Mouse (Mus musculus) neutrophil, adult 65 days (primary cell): ENCODE results near the gene Hist1h4n. TPM values are rescaled to one million over a fixed set of nuclear protein-coding genes. Genes with fewer than 3 reads are reported as not detected.

Experiments used
- total RNA-seq: library from RNA; stranded (reverse); gene quantifications from 2 replicates; pipeline ENCODE4 v1.2.4, GENCODE M21; 2023

The Hist1h4n gene
- 196 and 307 TPM in 2 replicates for total RNA-seq

GRCm38 (mm10) chr13:21831418-21832394, at the start of gene Hist1h4n:
Hist1h4n (minus strand) TSS chr13:21832196.

GRCm38 (mm10) chr13:21833461-21833860, 1.5 kb upstream of the Hist1h4n start, which contains the start of the genes Hist1h2ap and Hist1h2br:
Hist1h2ap (minus strand) TSS chr13:21833507.
Hist1h2br (plus strand) TSS chr13:21833743.

GRCm38 (mm10) chr13:21811539-21811938, 20.5 kb downstream of the Hist1h4n start, which contains the start of gene Hist1h4m:
Hist1h4m (plus strand) TSS chr13:21811746.

GRCm38 (mm10) chr13:21810073-21810472, 21.9 kb downstream of the Hist1h4n start, which contains the start of the genes Hist1h2bq and Hist1h2ao:
Hist1h2bq (minus strand) TSS chr13:21810197.
Hist1h2ao (plus strand) TSS chr13:21810465.

GRCm38 (mm10) chr13:21786899-21787629, 44.9 kb downstream of the Hist1h4n start, which contains the start of the genes Hist1h2an and Hist1h2bp:
Hist1h2an (minus strand) TSS chr13:21787218.
Hist1h2bp (plus strand) TSS chr13:21787461.

GRCm38 (mm10) chr13:21783255-21783617, 48.8 kb downstream of the Hist1h4n start, which contains the start of gene Hist1h3i:
Hist1h3i (minus strand) TSS chr13:21783370.

Other genes with a start within 250 kb of the Hist1h4n start
- not detected in 2 replicates for gene Olfr1362, start 218.2 kb downstream of the Hist1h4n start, total RNA-seq
- gene Olfr11, start 189.7 kb downstream of the Hist1h4n start, total RNA-seq, result not detected in 2 replicates
- gene Olfr1361, start 168.8 kb downstream of the Hist1h4n start, total RNA-seq, result not detected in 2 replicates
- not detected in 2 replicates for gene Olfr1360, start 154.8 kb downstream of the Hist1h4n start, total RNA-seq
- gene Olfr1359, start 134.1 kb downstream of the Hist1h4n start, total RNA-seq, result not detected in 2 replicates
- gene Hist1h2bl, start 116.1 kb downstream of the Hist1h4n start, total RNA-seq, result 555 and 664 TPM in 2 replicates
- gene Hist1h2ai, start 115.8 kb downstream of the Hist1h4n start, total RNA-seq, result 246 and 285 TPM in 2 replicates
- 883 and 948 TPM in 2 replicates for gene Hist1h3h, start 114.5 kb downstream of the Hist1h4n start, total RNA-seq
- 134 and 170 TPM in 2 replicates for gene Hist1h2bm, start 110.2 kb downstream of the Hist1h4n start, total RNA-seq
- 66.9 and 93.4 TPM in 2 replicates for gene Hist1h4j, start 97.1 kb downstream of the Hist1h4n start, total RNA-seq
- gene Hist1h4k, start 81.7 kb downstream of the Hist1h4n start, total RNA-seq, result 1,648 and 2,005 TPM in 2 replicates
- 280 and 284 TPM in 2 replicates for gene Hist1h2ak, start 78.4 kb downstream of the Hist1h4n start, total RNA-seq
- 414 and 492 TPM in 2 replicates for gene Hist1h2bn, start 78.1 kb downstream of the Hist1h4n start, total RNA-seq
- gene Hist1h1b, start 51.6 kb downstream of the Hist1h4n start, total RNA-seq, result 343 and 349 TPM in 2 replicates
- 850 and 1,006 TPM in 2 replicates for gene Hist1h3i, start 48.8 kb downstream of the Hist1h4n start, total RNA-seq
- 108 and 113 TPM in 2 replicates for gene Hist1h2an, start 45.0 kb downstream of the Hist1h4n start, total RNA-seq
- gene Hist1h2bp, start 44.7 kb downstream of the Hist1h4n start, total RNA-seq, result 316 and 334 TPM in 2 replicates
- gene Hist1h2bq, start 22.0 kb downstream of the Hist1h4n start, total RNA-seq, result 732 and 971 TPM in 2 replicates
- gene Hist1h2ao, start 21.7 kb downstream of the Hist1h4n start, total RNA-seq, result 940 and 1,538 TPM in 2 replicates
- 869 and 934 TPM in 2 replicates for gene Hist1h4m, start 20.4 kb downstream of the Hist1h4n start, total RNA-seq
- 286 and 375 TPM in 2 replicates for gene Hist1h2ap, start 1.3 kb upstream of the Hist1h4n start, total RNA-seq
- 735 and 957 TPM in 2 replicates for gene Hist1h2br, start 1.5 kb upstream of the Hist1h4n start, total RNA-seq
- gene Zfp184, start 112.9 kb upstream of the Hist1h4n start, total RNA-seq, result 0.36 and 0.54 TPM in 2 replicates
- not detected in 2 replicates for gene Pom121l2, start 149.0 kb upstream of the Hist1h4n start, total RNA-seq
- 1.2 and 3.2 TPM in 2 replicates for gene Prss16, start 177.5 kb upstream of the Hist1h4n start, total RNA-seq
- gene Hist1h2ah, start 203.4 kb upstream of the Hist1h4n start, total RNA-seq, result 251 and 417 TPM in 2 replicates
- gene Hist1h2bk, start 203.7 kb upstream of the Hist1h4n start, total RNA-seq, result 727 and 900 TPM in 2 replicates
- 223 and 313 TPM in 2 replicates for gene Hist1h4i, start 209.2 kb upstream of the Hist1h4n start, total RNA-seq
- gene Hist1h2ag, start 210.7 kb upstream of the Hist1h4n start, total RNA-seq, result 410 and 722 TPM in 2 replicates
- 470 and 634 TPM in 2 replicates for gene Hist1h2bj, start 211.0 kb upstream of the Hist1h4n start, total RNA-seq